Mouse (Mus musculus): Measurements from ENCODE around the gene Rbbp4.
"Not testable (repeated sequence)": the region's sequence is repeated elsewhere in the genome, so short reads cannot be mapped to it uniquely, and the experiment has no call there.

The Rbbp4 gene

GRCm38 (mm10) chr4:129335216-129336074, at the start of gene Rbbp4, which contains the start of gene Zbtb8os:
Rbbp4 (minus strand) TSS chr4:129335370.
Zbtb8os (plus strand) TSS chr4:129335695.
- in situ Hi-C loops (cut with MboI; ENCODE audit: unreplicated experiment in 2 of 2): no loop called here

- in situ Hi-C loops (cut with MboI; ENCODE audit: unreplicated experiment in 2 of 2): no loop called here
Observed at GRCm38 (mm10) chr4:129384440-129384839, 49.3 kb upstream of the Rbbp4 start.

- in situ Hi-C loops (cut with MboI; ENCODE audit: unreplicated experiment in 2 of 2): no loop called here
Observed at GRCm38 (mm10) chr4:129383586-129383985, 48.4 kb upstream of the Rbbp4 start.

GRCm38 (mm10) chr4:129382488-129382887, 47.3 kb upstream of the Rbbp4 start:
- in situ Hi-C loops (cut with MboI; ENCODE audit: unreplicated experiment in 2 of 2): no loop called here

- in situ Hi-C loops (cut with MboI; ENCODE audit: unreplicated experiment in 2 of 2): no loop called here
Observed at GRCm38 (mm10) chr4:129382029-129382428, 46.9 kb upstream of the Rbbp4 start.

GRCm38 (mm10) chr4:129381148-129381547, 46.0 kb upstream of the Rbbp4 start:
- in situ Hi-C loops (cut with MboI; ENCODE audit: unreplicated experiment in 2 of 2): no loop called here

GRCm38 (mm10) chr4:129379805-129380204, 44.6 kb upstream of the Rbbp4 start:
- in situ Hi-C loops (cut with MboI; ENCODE audit: unreplicated experiment in 2 of 2): no loop called here

- in situ Hi-C loops (cut with MboI; ENCODE audit: unreplicated experiment in 2 of 2): no loop called here
Observed at GRCm38 (mm10) chr4:129377601-129378390, 42.6 kb upstream of the Rbbp4 start, which contains the start of gene Zbtb8a. Zbtb8a (minus strand) TSS chr4:129378116.

GRCm38 (mm10) chr4:129376961-129377545, 41.9 kb upstream of the Rbbp4 start:
- in situ Hi-C loops (cut with MboI; ENCODE audit: unreplicated experiment in 2 of 2): no loop called here

GRCm38 (mm10) chr4:129375821-129376220, 40.7 kb upstream of the Rbbp4 start:
- in situ Hi-C loops (cut with MboI; ENCODE audit: unreplicated experiment in 2 of 2): no loop called here

- in situ Hi-C loops (cut with MboI; ENCODE audit: unreplicated experiment in 2 of 2): no loop called here
Observed at GRCm38 (mm10) chr4:129375000-129375399, 39.8 kb upstream of the Rbbp4 start.

GRCm38 (mm10) chr4:129374219-129374755, 39.1 kb upstream of the Rbbp4 start:
- in situ Hi-C loops (cut with MboI; ENCODE audit: unreplicated experiment in 2 of 2): no loop called here

- in situ Hi-C loops (cut with MboI; ENCODE audit: unreplicated experiment in 2 of 2): no loop called here
Observed at GRCm38 (mm10) chr4:129373202-129373976, 38.2 kb upstream of the Rbbp4 start.

- in situ Hi-C loops (cut with MboI; ENCODE audit: unreplicated experiment in 2 of 2): no loop called here
Observed at GRCm38 (mm10) chr4:129371391-129371790, 36.2 kb upstream of the Rbbp4 start.

GRCm38 (mm10) chr4:129365224-129365623, 30.1 kb upstream of the Rbbp4 start:
- in situ Hi-C loops (cut with MboI; ENCODE audit: unreplicated experiment in 2 of 2): no loop called here

- in situ Hi-C loops (cut with MboI; ENCODE audit: unreplicated experiment in 2 of 2): no loop called here
Observed at GRCm38 (mm10) chr4:129364379-129364778, 29.2 kb upstream of the Rbbp4 start.

GRCm38 (mm10) chr4:129363463-129363862, 28.3 kb upstream of the Rbbp4 start:
- in situ Hi-C loops (cut with MboI; ENCODE audit: unreplicated experiment in 2 of 2): no loop called here

GRCm38 (mm10) chr4:129362771-129363170, 27.6 kb upstream of the Rbbp4 start:
- in situ Hi-C loops (cut with MboI; ENCODE audit: unreplicated experiment in 2 of 2): no loop called here

GRCm38 (mm10) chr4:129362238-129362637, 27.1 kb upstream of the Rbbp4 start:
- in situ Hi-C loops (cut with MboI; ENCODE audit: unreplicated experiment in 2 of 2): not testable (repeated sequence)

GRCm38 (mm10) chr4:129357613-129358163, 22.5 kb upstream of the Rbbp4 start:
- in situ Hi-C loops (cut with MboI; ENCODE audit: unreplicated experiment in 2 of 2): no loop called here
